Mouse (Mus musculus) layer of hippocampus, adult 9-10 months (tissue): ENCODE measurements at regions not wholly inside any gene's neighbourhood (a gene's known extent, or its start where the extent isn't known, plus 50 kb on each side); places are given as distances from the start of the nearest gene placed in this dataset.

Experiments
- DNase-seq: peaks from one replicate; pipeline ENCODE4 v3.0.0; 2022; ENCODE audit warnings: low spot score

GRCm38 (mm10) chr2:117820708-117821107, 291.0 kb upstream of the Thbs1 start:
- no peak for DNase-seq

- DNase-seq, result no peak
Observed at GRCm38 (mm10) chr2:117825088-117825487, 286.6 kb upstream of the Thbs1 start.

- no peak for DNase-seq
Observed at GRCm38 (mm10) chr2:117827278-117827677, 284.4 kb upstream of the Thbs1 start.

GRCm38 (mm10) chr2:117838387-117838786, 273.3 kb upstream of the Thbs1 start:
- no peak for DNase-seq

GRCm38 (mm10) chr2:117840406-117840805, 271.3 kb upstream of the Thbs1 start:
- DNase-seq, result no peak

- no peak for DNase-seq
Observed at GRCm38 (mm10) chr2:117842309-117842986, 269.2 kb upstream of the Thbs1 start.

- no peak for DNase-seq
Observed at GRCm38 (mm10) chr2:117852442-117852841, 259.2 kb upstream of the Thbs1 start.

GRCm38 (mm10) chr2:117862301-117862700, 249.4 kb upstream of the Thbs1 start:
- no peak for DNase-seq

- DNase-seq, result no peak
Observed at GRCm38 (mm10) chr2:117865119-117865518, 246.6 kb upstream of the Thbs1 start.

GRCm38 (mm10) chr2:117866946-117867345, 244.7 kb upstream of the Thbs1 start:
- DNase-seq, result no peak

- DNase-seq, result no peak
Observed at GRCm38 (mm10) chr2:117867409-117867808, 244.3 kb upstream of the Thbs1 start.

GRCm38 (mm10) chr2:117868857-117869256, 242.8 kb upstream of the Thbs1 start:
- no peak for DNase-seq

GRCm38 (mm10) chr2:117871507-117872282, 240.0 kb upstream of the Thbs1 start:
- DNase-seq, result no peak

GRCm38 (mm10) chr2:117877816-117878215, 233.9 kb upstream of the Thbs1 start:
- DNase-seq, result no peak

GRCm38 (mm10) chr2:117882136-117882535, 229.5 kb upstream of the Thbs1 start:
- no peak for DNase-seq

- no peak for DNase-seq
Observed at GRCm38 (mm10) chr2:117882890-117883289, 228.8 kb upstream of the Thbs1 start.

GRCm38 (mm10) chr2:117886516-117886915, 225.2 kb upstream of the Thbs1 start:
- DNase-seq, result no peak

GRCm38 (mm10) chr2:117901311-117901710, 210.4 kb upstream of the Thbs1 start:
- no peak for DNase-seq

- DNase-seq, result no peak
Observed at GRCm38 (mm10) chr2:117902837-117903236, 208.8 kb upstream of the Thbs1 start.

- DNase-seq, result no peak
Observed at GRCm38 (mm10) chr2:117903705-117904104, 208.0 kb upstream of the Thbs1 start.

GRCm38 (mm10) chr2:117906509-117906908, 205.2 kb upstream of the Thbs1 start:
- DNase-seq, result no peak

GRCm38 (mm10) chr2:117910781-117911180, 200.9 kb upstream of the Thbs1 start:
- no peak for DNase-seq

- DNase-seq, result no peak
Observed at GRCm38 (mm10) chr2:117912722-117913121, 199.0 kb upstream of the Thbs1 start.

- DNase-seq, result no peak
Observed at GRCm38 (mm10) chr2:117913846-117914245, 197.8 kb upstream of the Thbs1 start.
